Mouse (Mus musculus): ENCODE measurements around the gene Vsnl1. TPM values are rescaled to one million over a fixed set of nuclear protein-coding genes. Genes with fewer than 3 reads are reported as not detected.

Gene Vsnl1
- total and polyA plus RNA-seq, 2 experiments: not detected

DNA sequence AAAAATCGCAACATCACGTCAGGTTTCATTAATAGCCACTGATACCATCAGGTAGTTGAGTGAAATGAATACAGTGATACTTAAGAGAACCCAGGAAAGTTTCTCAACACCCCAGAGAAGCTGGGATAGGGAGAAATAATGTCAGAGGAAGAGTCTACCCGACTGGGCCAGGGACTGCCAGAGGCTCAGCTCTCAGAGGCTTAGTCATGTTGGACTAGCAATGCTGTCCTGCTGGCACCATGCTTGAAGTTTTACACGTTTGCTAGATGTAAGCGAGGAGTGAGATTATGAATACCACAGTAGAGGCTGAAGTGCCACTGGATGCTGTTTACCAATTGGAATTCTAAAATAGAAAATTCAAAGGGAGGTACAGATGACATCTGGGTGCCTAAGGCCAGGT lies 39.4 kb downstream of the Vsnl1 start:
- Histone ChIP-seq H3K9ac (ENCODE audit: low read depth, low read length) (no peak overlapping the region), H3K27me3 (ENCODE audit: control insufficient read depth, insufficient read depth, low read length) (no peaks in the 10 kb centered on the region), H3K36me3 (ENCODE audit: control insufficient read depth, insufficient read depth, low read length) (no peaks in the 10 kb centered on the region), H3K27ac (replicated peaks; ENCODE audit: insufficient read depth, low read depth, low read length) (no peak overlapping the region), H3K4me1 (ENCODE audit: control insufficient read depth, insufficient read depth, low read length) (no peaks in the 10 kb centered on the region; the same call in 1 of the 2 replicates), H3K4me3 (ENCODE audit: insufficient read depth, low read depth, low read length) (no peak overlapping the region), H3K79me2 (ENCODE audit: control insufficient read depth, insufficient read depth, low read length) (no peaks in the 10 kb centered on the region)
- WGBS: 92% methylated on average over 5 of the region's 5 CpGs
- no peak for DNase-seq (ENCODE audit: extremely low read depth, low read depth, low spot score)
- TF ChIP-seq CTCF (IDR thresholded peaks at IDR 0.05; ENCODE audit: low read depth, low read length): no peak
- TF ChIP-seq POLR2A (IDR thresholded peaks at IDR 0.05; ENCODE audit: extremely low read depth, insufficient read depth, low read length): no peak

DNA sequence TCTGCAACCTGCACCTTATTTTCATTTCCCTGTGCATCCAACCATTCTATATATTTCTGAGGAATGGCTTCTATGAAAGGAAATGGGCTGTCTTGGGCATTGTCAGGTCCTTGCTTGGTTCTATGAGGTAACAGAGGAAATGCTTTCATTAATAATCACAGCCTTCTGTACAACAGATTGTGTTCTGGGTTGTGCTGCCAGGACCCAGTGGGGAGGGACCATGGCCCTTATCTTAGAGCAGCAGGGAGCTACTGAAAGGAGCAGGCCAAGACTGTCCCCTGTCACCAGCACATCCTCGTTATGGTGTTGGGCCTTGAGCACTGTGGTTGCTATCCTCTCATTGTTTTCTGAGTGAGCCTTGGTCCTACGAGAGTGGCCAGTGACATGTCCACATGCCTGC lies 40.9 kb downstream of the Vsnl1 start:
- no peaks in the 10 kb centered on the region for H3K27me3 ChIP-seq (ENCODE audit: control insufficient read depth, insufficient read depth, low read length)
- TF ChIP-seq POLR2A (IDR thresholded peaks at IDR 0.05; ENCODE audit: extremely low read depth, insufficient read depth, low read length) (no peak), CTCF (IDR thresholded peaks at IDR 0.05; ENCODE audit: low read depth, low read length) (no peak)
- H3K4me3 ChIP-seq (ENCODE audit: insufficient read depth, low read depth, low read length): no peak overlapping the region
- no peaks in the 10 kb centered on the region for H3K79me2 ChIP-seq (ENCODE audit: control insufficient read depth, insufficient read depth, low read length)
- DNase-seq (ENCODE audit: extremely low read depth, low read depth, low spot score): no peak
- H3K9ac ChIP-seq (ENCODE audit: low read depth, low read length): no peak overlapping the region
- 78% methylated on average over 2 of the region's 2 CpGs for WGBS
- H3K4me1 ChIP-seq (ENCODE audit: control insufficient read depth, insufficient read depth, low read length): no peaks in the 10 kb centered on the region; the same call in 1 of the 2 replicates
- H3K27ac ChIP-seq (replicated peaks; ENCODE audit: insufficient read depth, low read depth, low read length): no peak overlapping the region
- H3K36me3 ChIP-seq (ENCODE audit: control insufficient read depth, insufficient read depth, low read length): no peaks in the 10 kb centered on the region

DNA sequence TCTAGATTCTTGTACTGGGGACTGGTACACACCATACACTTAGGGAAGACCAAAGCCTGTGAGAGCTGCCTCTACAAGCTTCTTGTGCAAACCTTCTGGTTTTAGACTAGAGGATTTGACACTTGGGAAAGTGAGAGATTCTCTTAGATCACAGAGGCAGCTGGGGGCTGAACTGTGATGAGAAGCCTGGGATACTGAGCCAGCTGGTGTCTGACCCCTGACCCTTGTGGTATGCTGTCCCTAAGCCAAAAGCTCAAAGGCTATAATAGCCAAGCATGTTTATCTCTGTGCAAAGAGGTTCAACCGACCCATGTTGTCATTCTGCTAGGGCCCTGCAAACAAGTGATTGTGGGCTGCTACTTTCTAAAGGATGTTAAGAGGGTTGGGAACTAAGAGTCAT lies 43.9 kb downstream of the Vsnl1 start:
- H3K27me3 ChIP-seq (ENCODE audit: control insufficient read depth, insufficient read depth, low read length): no peaks in the 10 kb centered on the region
- 3% methylated on average over 1 of the region's 1 CpGs for WGBS
- H3K9ac ChIP-seq (ENCODE audit: low read depth, low read length): no peak overlapping the region
- H3K36me3 ChIP-seq (ENCODE audit: control insufficient read depth, insufficient read depth, low read length): no peaks in the 10 kb centered on the region
- H3K79me2 ChIP-seq (ENCODE audit: control insufficient read depth, insufficient read depth, low read length): no peaks in the 10 kb centered on the region
- H3K4me1 ChIP-seq (ENCODE audit: control insufficient read depth, insufficient read depth, low read length): no peaks in the 10 kb centered on the region; the same call in 1 of the 2 replicates
- no peak for TF ChIP-seq CTCF (IDR thresholded peaks at IDR 0.05; ENCODE audit: low read depth, low read length)
- no peak for TF ChIP-seq POLR2A (IDR thresholded peaks at IDR 0.05; ENCODE audit: extremely low read depth, insufficient read depth, low read length)
- H3K4me3 ChIP-seq (ENCODE audit: insufficient read depth, low read depth, low read length): no peak overlapping the region
- no peak overlapping the region for H3K27ac ChIP-seq (replicated peaks; ENCODE audit: insufficient read depth, low read depth, low read length)
- DNase-seq (ENCODE audit: extremely low read depth, low read depth, low spot score): peak; percentile 47

DNA sequence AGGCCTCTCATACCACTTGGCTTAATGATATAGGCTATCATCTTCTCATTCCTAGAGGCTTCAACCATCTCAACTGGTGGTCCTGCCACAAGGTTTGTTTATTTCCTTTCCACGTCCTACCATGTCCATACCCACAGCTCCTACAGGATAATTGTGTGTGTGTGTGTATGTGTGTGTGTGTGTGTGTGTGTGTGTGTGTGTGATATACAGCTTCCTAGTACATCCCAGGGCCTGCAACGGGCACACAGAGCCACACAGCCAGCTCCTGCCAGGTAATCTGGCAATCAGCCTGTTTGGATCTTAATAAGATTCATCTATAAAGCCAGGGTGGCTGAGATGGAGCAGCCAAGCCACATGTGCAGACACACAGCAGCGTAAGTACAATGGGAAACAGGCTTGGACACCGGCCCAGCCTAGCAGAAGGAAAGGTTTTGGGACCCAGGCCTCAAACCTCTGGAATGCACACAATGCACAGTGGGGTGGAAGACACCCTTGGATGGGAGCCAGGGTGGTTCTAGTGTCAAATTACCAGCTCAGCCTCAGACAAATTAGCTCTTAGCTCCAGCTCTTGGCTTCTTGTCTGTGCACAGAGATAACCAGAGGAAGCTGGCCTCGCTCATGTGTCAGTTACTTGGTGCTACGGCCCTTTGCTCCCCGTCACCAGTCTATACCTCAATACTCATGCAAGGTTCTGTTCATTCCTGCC lies 45.0 kb downstream of the Vsnl1 start:
- peak; percentile 19 for DNase-seq (ENCODE audit: extremely low read depth, low read depth, low spot score)
- TF ChIP-seq CTCF (IDR thresholded peaks at IDR 0.05; ENCODE audit: low read depth, low read length) (no peak), POLR2A (IDR thresholded peaks at IDR 0.05; ENCODE audit: extremely low read depth, insufficient read depth, low read length) (no peak)
- Histone ChIP-seq H3K27ac (replicated peaks; ENCODE audit: insufficient read depth, low read depth, low read length) (no peak overlapping the region), H3K4me3 (ENCODE audit: insufficient read depth, low read depth, low read length) (no peak overlapping the region), H3K4me1 (ENCODE audit: control insufficient read depth, insufficient read depth, low read length) (no peaks in the 10 kb centered on the region; the same call in 1 of the 2 replicates), H3K27me3 (ENCODE audit: control insufficient read depth, insufficient read depth, low read length) (no peaks in the 10 kb centered on the region), H3K9ac (ENCODE audit: low read depth, low read length) (no peak overlapping the region), H3K36me3 (ENCODE audit: control insufficient read depth, insufficient read depth, low read length) (no peaks in the 10 kb centered on the region), H3K79me2 (ENCODE audit: control insufficient read depth, insufficient read depth, low read length) (no peaks in the 10 kb centered on the region)
- WGBS: 77% methylated on average over 7 of the region's 7 CpGs

DNA sequence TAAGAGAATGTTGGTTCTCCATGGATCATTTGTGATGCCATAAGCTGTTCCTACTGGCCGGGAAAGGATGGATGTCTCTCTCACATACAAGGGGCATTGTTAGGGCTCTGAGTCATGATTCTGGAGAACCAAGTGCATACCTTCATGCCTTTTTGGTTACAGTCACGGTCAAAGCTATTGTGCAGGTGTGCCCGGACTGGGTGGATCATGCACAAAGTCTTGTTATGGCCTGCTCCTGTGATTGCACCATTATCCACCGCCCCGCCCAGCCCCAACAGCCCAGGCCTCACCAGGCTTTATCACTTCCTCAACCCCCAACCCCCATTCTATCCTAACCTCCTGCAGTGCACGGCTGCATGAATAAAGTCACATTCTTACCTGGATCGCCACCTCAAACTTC lies 47.3 kb downstream of the Vsnl1 start:
- Histone ChIP-seq H3K27ac (replicated peaks; ENCODE audit: insufficient read depth, low read depth, low read length) (no peak overlapping the region), H3K4me1 (ENCODE audit: control insufficient read depth, insufficient read depth, low read length) (no peaks in the 10 kb centered on the region; the same call in 1 of the 2 replicates), H3K79me2 (ENCODE audit: control insufficient read depth, insufficient read depth, low read length) (no peaks in the 10 kb centered on the region), H3K27me3 (ENCODE audit: control insufficient read depth, insufficient read depth, low read length) (no peaks in the 10 kb centered on the region), H3K4me3 (ENCODE audit: insufficient read depth, low read depth, low read length) (no peak overlapping the region), H3K9ac (ENCODE audit: low read depth, low read length) (no peak overlapping the region), H3K36me3 (ENCODE audit: control insufficient read depth, insufficient read depth, low read length) (no peaks in the 10 kb centered on the region)
- 91% methylated on average over 7 of the region's 7 CpGs for WGBS
- DNase-seq (ENCODE audit: extremely low read depth, low read depth, low spot score): no peak
- TF ChIP-seq CTCF (IDR thresholded peaks at IDR 0.05; ENCODE audit: low read depth, low read length): no peak
- no peak for TF ChIP-seq POLR2A (IDR thresholded peaks at IDR 0.05; ENCODE audit: extremely low read depth, insufficient read depth, low read length)

DNA sequence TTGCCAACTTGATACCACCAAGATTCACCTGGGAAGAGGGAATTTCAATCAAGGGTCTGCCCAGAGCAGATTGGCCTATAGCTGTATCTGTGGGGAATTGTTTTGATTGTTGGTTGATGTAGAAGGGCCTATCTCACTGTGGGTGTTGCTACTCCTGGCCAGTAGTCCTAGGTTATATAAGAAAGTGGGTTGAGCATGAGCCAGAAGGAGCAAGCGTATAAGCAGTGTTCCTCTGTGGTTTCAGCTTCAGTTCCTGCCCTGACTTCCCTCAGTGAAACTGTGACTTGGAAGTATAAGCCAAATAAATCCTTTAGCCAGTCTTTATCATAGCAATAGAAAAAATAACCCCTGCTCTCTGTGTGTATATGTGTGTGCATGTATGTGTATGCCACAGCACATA lies 51.7 kb downstream of the Vsnl1 start:
- WGBS: 87% methylated on average over 1 of the region's 1 CpGs
- H3K79me2 ChIP-seq (ENCODE audit: control insufficient read depth, insufficient read depth, low read length): no peaks in the 10 kb centered on the region
- H3K27me3 ChIP-seq (ENCODE audit: control insufficient read depth, insufficient read depth, low read length): no peaks in the 10 kb centered on the region
- no peak overlapping the region for H3K27ac ChIP-seq (replicated peaks; ENCODE audit: insufficient read depth, low read depth, low read length)
- no peaks in the 10 kb centered on the region for H3K4me1 ChIP-seq (ENCODE audit: control insufficient read depth, insufficient read depth, low read length)
- no peak overlapping the region for H3K4me3 ChIP-seq (ENCODE audit: insufficient read depth, low read depth, low read length)
- TF ChIP-seq POLR2A (IDR thresholded peaks at IDR 0.05; ENCODE audit: extremely low read depth, insufficient read depth, low read length) (no peak), CTCF (IDR thresholded peaks at IDR 0.05; ENCODE audit: low read depth, low read length) (no peak)
- no peaks in the 10 kb centered on the region for H3K36me3 ChIP-seq (ENCODE audit: control insufficient read depth, insufficient read depth, low read length)
- H3K9ac ChIP-seq (ENCODE audit: low read depth, low read length): no peak overlapping the region
- no peak for DNase-seq (ENCODE audit: extremely low read depth, low read depth, low spot score)
